Mouse (Mus musculus) liver, embryonic 13.5 days (tissue): ENCODE measurements around the gene Enpp6. TPM values are rescaled to one million over a fixed set of nuclear protein-coding genes. Genes with fewer than 3 reads are reported as not detected.
A peak's percentile ranks its signal among the peaks of the same experiment; 100 is the strongest.

ENCODE experiments used
- ATAC-seq: fragments of 200-750 bp; cut with Nextera tagmentation; 2 replicates; pipeline ENCODE4 v1.8.0; 2017; ENCODE audit warnings: low read depth, mild to moderate bottlenecking, moderate number of reproducible peaks, moderate library complexity
- DNase-seq: peaks from one replicate; pipeline ENCODE4 v3.0.0; 2022
- H3K27ac ChIP-seq: fragments of 300-500 bp; sonication (generic); 2 replicates; pipeline ENCODE4 v1.5.1; 2015; ENCODE audit warnings: moderate library complexity, mild to moderate bottlenecking, inconsistent platforms
- H3K27me3 ChIP-seq: fragments of 300-500 bp; sonication (generic); 2 replicates; pipeline ENCODE4 v1.6.1; 2015; ENCODE audit warnings: mild to moderate bottlenecking, inconsistent platforms
- H3K36me3 ChIP-seq: fragments of 300-500 bp; sonication (generic); 2 replicates; pipeline ENCODE4 v1.6.1; 2015; ENCODE audit warnings: mild to moderate bottlenecking, inconsistent platforms
- H3K4me1 ChIP-seq: fragments of 300-500 bp; sonication (generic); replicated peaks from 2 replicates; pipeline ENCODE4 v1.6.1; 2015; ENCODE audit warnings: inconsistent platforms
- H3K4me2 ChIP-seq: fragments of 300-500 bp; sonication (generic); 2 replicates; pipeline ENCODE4 v1.6.1; 2015; ENCODE audit warnings: inconsistent platforms, mild to moderate bottlenecking, moderate library complexity
- H3K4me3 ChIP-seq: fragments of 300-500 bp; sonication (generic); replicated peaks from 2 replicates; pipeline ENCODE4 v1.5.1; 2015; ENCODE audit warnings: mild to moderate bottlenecking, inconsistent platforms
- H3K9ac ChIP-seq: fragments of 300-500 bp; sonication (generic); 2 replicates; pipeline ENCODE4 v1.6.1; 2015; ENCODE audit warnings: mild to moderate bottlenecking, inconsistent platforms
- H3K9me3 ChIP-seq: fragments of 300-500 bp; sonication (generic); replicated peaks from 2 replicates; pipeline ENCODE4 v1.6.1; 2016; ENCODE audit warnings: inconsistent platforms
- WGBS: fragments of 180-500 bp; shearing (Covaris S2); methylation state at CpG from one replicate; pipeline ENCODE4 v1.1.7; 2015; ENCODE audit not compliant: insufficient replicate concordance; 5-methylcytosine and 5-hydroxymethylcytosine counted together
- polyA plus RNA-seq: library from polyadenylated mRNA; unstranded; fragments of >200 nt; fragmentation: Nextera tagmentation; extraction: Ambion mirVana; gene quantifications from 2 replicates; pipeline ENCODE4 v1.2.1, GENCODE M21; 2015

Enpp6 gene
- polyA plus RNA-seq, 1 experiment from 2014 or later: 0.13 TPM

DNA sequence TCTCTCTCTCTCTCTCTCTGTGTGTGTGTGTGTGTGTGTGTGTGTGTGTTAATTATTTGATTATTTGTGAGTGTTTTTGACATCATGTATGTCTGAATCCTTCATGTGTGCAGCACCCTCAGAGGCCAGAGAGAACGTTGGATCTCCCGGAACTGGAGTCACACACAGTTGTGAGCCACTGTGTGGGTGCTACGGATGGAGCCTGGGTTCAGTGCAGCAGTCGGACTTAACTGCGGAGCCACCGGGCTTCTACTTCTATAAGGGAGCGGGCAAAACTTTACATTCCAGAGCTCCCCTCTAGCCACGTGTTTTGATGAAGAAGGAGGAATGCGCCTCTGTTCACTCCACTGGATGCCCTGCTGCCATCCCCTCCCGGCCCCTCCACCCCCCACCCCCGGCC, 148.0 kb downstream of the Enpp6 start:
- no peaks in the 10 kb centered on the region for H3K9me3 ChIP-seq
- H3K27ac ChIP-seq: no peak overlapping the region
- H3K27me3 ChIP-seq: no peaks in the 10 kb centered on the region
- DNase-seq (no peak), ATAC-seq (no peak)
- H3K9ac ChIP-seq: no peak overlapping the region
- H3K36me3 ChIP-seq: no peaks in the 10 kb centered on the region
- 52% methylated on average over 11 of the region's 11 CpGs for WGBS
- no peak overlapping the region for H3K4me3 ChIP-seq
- no peak overlapping the region for H3K4me2 ChIP-seq
- no peaks in the 10 kb centered on the region for H3K4me1 ChIP-seq

DNA sequence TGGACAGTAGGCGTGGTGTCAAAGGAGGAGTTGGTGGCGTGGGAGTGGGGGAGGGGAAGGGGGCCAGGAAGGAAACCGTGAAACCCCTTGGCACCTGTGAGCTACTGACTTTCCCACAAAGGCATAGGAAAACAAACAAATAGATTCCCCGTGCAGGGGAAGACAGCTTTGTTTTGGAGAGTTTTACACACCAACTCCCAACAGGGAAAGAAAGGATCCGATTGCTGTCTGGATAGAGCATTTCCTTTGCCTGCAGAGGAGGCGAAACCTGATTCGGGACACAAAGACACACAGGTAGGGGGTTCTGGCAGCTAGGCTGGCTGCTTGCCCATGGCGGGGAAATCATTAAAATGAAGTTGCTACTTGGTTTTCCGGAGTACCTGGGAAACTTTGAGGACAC, 148.9 kb downstream of the Enpp6 start:
- no peaks in the 10 kb centered on the region for H3K36me3 ChIP-seq
- H3K4me1 ChIP-seq: no peaks in the 10 kb centered on the region
- H3K9ac ChIP-seq: no peak overlapping the region
- peak overlapping the region; percentile 17; the same call in 1 of the 2 replicates for H3K4me2 ChIP-seq
- no peak for DNase-seq
- no peak for ATAC-seq
- no peak overlapping the region for H3K27ac ChIP-seq
- no peaks in the 10 kb centered on the region for H3K27me3 ChIP-seq
- no peaks in the 10 kb centered on the region for H3K9me3 ChIP-seq
- no peak overlapping the region for H3K4me3 ChIP-seq
- WGBS: 9% methylated on average over 9 of the region's 9 CpGs

- Histone ChIP-seq H3K4me1 (no peaks in the 10 kb centered on the region), H3K9ac (no peak overlapping the region), H3K27me3 (no peaks in the 10 kb centered on the region), H3K4me2 (no peak overlapping the region), H3K9me3 (no peaks in the 10 kb centered on the region), H3K4me3 (no peak overlapping the region), H3K36me3 (no peaks in the 10 kb centered on the region), H3K27ac (no peak overlapping the region)
- WGBS: 36% methylated on average over 5 of the region's 5 CpGs
- ATAC-seq (no peak), DNase-seq (no peak)
Observed at GRCm38 (mm10) chr8:47136047-47136446, 149.4 kb downstream of the Enpp6 start.

GRCm38 (mm10) chr8:47145258-47145657, 158.6 kb downstream of the Enpp6 start:
- H3K27me3 ChIP-seq: no peaks in the 10 kb centered on the region

More at GRCm38 (mm10) chr8:47145258-47145657, 158.6 kb downstream of the Enpp6 start:
- H3K4me2 ChIP-seq: no peak overlapping the region
- no peak overlapping the region for H3K27ac ChIP-seq
- H3K9ac ChIP-seq: no peak overlapping the region
- H3K9me3 ChIP-seq: no peaks in the 10 kb centered on the region
- no peak overlapping the region for H3K4me3 ChIP-seq
- ATAC-seq: no peak
- no peaks in the 10 kb centered on the region for H3K4me1 ChIP-seq
- H3K36me3 ChIP-seq: no peaks in the 10 kb centered on the region
- DNase-seq: no peak
- 68% methylated on average over 9 of the region's 9 CpGs for WGBS

Other genes starting within 250 kb of the Enpp6 start
- gene Irf2, start 247.2 kb upstream of the Enpp6 start, polyA plus RNA-seq: 11.1 and 15.9 TPM in 2 replicates